In genomic region chr7:76904096-76904495, GRCm38 (mm10) we compare ENCODE assay signal across 14 mouse cellular contexts.
"Had no signal": no experiment of that assay in that cellular context is flagged by ENCODE, and none has a peak within 500 bp of the region (broad histone marks: within the 10 kb centered on the region; RNA-seq: fewer than 3 reads in every experiment).

No protein-coding gene starts in this region.

- H3K9me3 ChIP-seq: limb, embryonic 12.5 days; midbrain, embryonic 10.5 days; neural tube, embryonic 15.5 days had no signal

- H3K4me2 ChIP-seq: limb, embryonic 12.5 days; neural tube, embryonic 15.5 days had no signal

- H3K4me1 ChIP-seq: limb, embryonic 12.5 days; midbrain, embryonic 10.5 days; neural tube, embryonic 15.5 days had no signal

- DNase-seq: kidney, adult 8-10 months; kidney, postnatal 4 days; liver; lung, adult 18-20 months; lung, postnatal 36 days; thymus, adult 18-20 months; thymus, postnatal 25 days had no signal

- H3K27me3 ChIP-seq: limb, embryonic 12.5 days; neural tube, embryonic 15.5 days had no signal

- H3K4me3 ChIP-seq: layer of hippocampus, adult 2 months; limb, embryonic 12.5 days; midbrain, embryonic 10.5 days; neural tube, embryonic 15.5 days had no signal

- ATAC-seq: lung, postnatal 0 days; midbrain, embryonic 16.5 days had no signal

- H3K27ac ChIP-seq: layer of hippocampus, adult 2 months; limb, embryonic 12.5 days; liver, embryonic 14.5 days; midbrain, embryonic 10.5 days; neural tube, embryonic 15.5 days had no signal

- H3K36me3 ChIP-seq: limb, embryonic 12.5 days; midbrain, embryonic 10.5 days; neural tube, embryonic 15.5 days had no signal

- H3K9ac ChIP-seq: limb, embryonic 12.5 days; liver, embryonic 14.5 days; neural tube, embryonic 15.5 days had no signal
